Mouse (Mus musculus): ENCODE data around the gene Tsfm. TPM values are rescaled to one million over a fixed set of nuclear protein-coding genes. Genes with fewer than 3 reads are reported as not detected.

Gene Tsfm
- total RNA-seq, 2 experiments from 2014 or later = 31.4 to 36.3 TPM

- DNase-seq (ENCODE audit: low spot score in 2 of 2) = no peak
Observed at GRCm38 (mm10) chr10:127042468-127043115, 12.0 kb upstream of the Tsfm start.

DNA sequence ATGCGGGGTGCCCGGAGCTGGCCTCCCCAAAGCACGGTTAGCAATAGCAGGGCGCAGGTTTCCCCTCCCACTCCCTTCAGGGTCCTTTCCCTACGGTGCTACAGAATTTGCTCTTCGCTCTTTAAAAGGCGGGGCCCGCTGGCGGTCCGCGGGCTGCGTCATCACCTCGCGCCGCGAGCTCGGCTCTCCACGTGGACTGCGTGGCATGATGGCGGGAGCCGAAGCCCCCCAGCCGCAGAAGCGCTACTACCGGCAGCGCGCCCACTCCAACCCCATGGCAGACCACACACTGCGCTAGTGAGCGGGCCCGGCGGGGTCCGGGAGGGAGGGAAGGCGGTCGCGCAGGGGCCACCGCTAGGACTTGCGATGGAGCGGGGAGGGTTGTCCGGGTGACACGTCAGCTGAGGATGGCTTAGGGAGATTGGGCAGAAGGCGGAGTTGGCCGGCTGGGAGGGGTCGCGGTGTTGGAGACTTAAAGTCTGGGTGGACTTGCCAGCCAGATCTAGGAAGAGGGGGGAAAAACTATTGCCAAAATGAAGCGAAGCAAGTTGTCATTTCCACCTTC lies 11.2 kb upstream of the Tsfm start:
- peak; percentile 92 to 93 for DNase-seq (ENCODE audit: low spot score in 2 of 2)

DNA sequence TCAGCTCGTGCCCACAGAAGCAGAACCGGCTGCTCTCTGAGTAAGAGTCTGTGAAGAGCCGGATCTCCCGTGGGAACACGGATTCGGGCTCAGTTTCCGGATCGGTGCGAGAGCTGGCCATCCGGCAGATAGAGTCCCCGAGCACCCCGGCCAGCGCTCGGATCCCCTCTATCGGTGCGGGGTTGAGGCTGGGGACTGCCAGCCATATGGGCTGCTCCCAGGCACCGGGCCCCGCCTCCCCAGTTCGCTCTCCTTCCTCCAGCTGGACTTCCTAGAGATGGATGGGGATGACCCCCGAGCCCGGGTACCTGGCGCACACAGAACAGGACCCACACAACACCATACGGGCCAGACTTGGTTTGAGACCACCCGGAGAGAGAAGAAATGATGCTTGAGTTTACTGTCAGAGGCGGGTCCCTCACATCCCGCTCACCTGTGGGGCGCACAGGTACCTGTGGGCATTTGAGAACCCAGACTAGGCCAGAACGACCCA lies 10.7 kb upstream of the Tsfm start, which contains the start of the genes Mettl1 and Eef1akmt3:
TSS of gene Mettl1 (plus strand) at position 141 of the 493 bp plus-strand sequence.
TSS of gene Eef1akmt3 (minus strand) at position 240 of the 493 bp plus-strand sequence.
- DNase-seq (ENCODE audit: low spot score in 2 of 2) = peak; percentile 49 to 51

GRCm38 (mm10) chr10:127040569-127041214 lies 10.1 kb upstream of the Tsfm start:
- peak; percentile 36 to 52 for DNase-seq (ENCODE audit: low spot score in 2 of 2)

GRCm38 (mm10) chr10:127037641-127038040 lies 7.0 kb upstream of the Tsfm start:
- no peak for DNase-seq (ENCODE audit: low spot score in 2 of 2)

GRCm38 (mm10) chr10:127036273-127036672 lies 5.6 kb upstream of the Tsfm start:
- no peak for DNase-seq (ENCODE audit: low spot score in 2 of 2)

GRCm38 (mm10) chr10:127033301-127033741 lies 2.7 kb upstream of the Tsfm start:
- no peak for DNase-seq (ENCODE audit: low spot score in 2 of 2)

- DNase-seq (ENCODE audit: low spot score in 2 of 2) = no peak
Observed at GRCm38 (mm10) chr10:127018422-127018821, 12.2 kb downstream of the Tsfm start.

DNA sequence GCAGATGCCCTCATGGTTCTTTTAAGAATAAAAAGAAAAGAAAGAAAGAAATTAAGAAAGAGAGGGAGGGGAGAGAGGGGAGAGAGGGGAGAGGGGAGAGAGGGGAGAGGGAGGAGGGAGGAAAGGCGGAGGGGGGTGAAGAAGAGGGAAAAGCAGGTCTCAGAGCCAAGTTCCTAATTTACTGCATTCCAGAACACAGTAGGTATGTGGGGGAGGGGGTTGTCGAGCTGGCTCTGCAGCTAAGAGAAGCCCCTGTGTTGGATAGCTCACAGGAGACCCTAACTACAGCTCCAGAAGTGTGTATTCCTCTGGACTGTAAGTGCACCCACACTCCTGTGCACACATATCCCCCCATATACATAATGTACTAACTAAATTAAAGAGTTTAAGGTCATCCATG lies 13.6 kb downstream of the Tsfm start:
- DNase-seq (ENCODE audit: low spot score in 2 of 2) = no peak

DNA sequence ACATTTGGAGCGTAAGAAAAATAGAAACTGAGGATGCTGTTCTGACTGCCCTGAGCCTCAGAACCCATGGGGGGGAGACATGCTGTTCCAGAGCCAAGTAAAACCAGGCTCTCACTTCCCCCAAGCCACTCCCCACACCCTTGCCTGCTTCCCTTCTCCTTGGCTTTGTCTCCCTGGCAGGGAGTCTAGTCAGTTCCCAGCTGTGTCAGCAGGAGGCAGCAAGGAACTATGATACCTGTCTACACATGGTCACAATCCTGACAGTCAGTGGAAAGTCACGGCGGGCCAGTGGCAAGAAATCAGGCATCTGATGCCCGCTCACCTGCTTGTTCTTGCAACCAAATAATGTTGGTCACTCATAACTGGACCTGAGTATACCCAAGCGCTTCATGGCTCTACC lies 14.2 kb downstream of the Tsfm start:
- no peak for DNase-seq (ENCODE audit: low spot score in 2 of 2)

DNA sequence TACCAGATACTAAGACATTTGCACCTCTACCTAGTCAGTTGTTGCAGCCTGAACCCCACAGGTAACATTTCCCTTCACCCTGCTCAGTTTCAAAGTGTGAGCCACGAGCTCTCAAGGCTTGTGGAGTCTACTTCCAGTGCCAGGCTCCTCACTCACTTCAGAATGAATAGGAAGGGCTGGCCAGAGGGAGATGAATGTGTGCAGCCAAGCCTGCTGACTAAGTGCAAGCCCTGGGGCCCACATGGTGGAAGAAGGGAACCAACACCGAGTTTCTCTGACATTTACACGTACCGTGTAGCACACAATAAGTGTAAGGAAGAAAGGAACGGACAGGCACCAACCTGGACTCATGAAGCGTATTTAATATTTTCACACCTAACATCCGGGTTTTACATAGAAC lies 26.8 kb downstream of the Tsfm start:
- no peak for DNase-seq (ENCODE audit: low spot score in 2 of 2)

DNA sequence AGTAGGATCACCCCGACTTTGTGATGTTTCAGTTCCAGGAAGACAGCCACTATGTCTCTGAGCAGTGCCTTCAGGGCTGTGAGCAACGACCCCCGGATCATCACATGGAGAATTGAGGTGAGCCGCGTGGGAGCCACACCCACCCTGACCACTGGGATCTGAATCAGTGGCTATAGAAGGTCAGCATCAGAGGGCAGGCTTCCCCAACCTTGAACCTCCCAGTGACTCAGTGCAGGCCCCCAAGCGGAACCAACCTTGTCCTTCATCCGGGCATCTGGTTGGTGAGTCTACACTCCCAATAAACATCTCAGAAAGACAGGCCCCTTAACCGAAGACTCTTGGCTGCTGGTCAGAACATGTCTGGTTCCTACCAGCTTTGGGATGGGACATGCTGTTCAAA lies 27.3 kb downstream of the Tsfm start:
- DNase-seq (ENCODE audit: low spot score in 2 of 2) = no peak

- no peak for DNase-seq (ENCODE audit: low spot score in 2 of 2)
Observed at GRCm38 (mm10) chr10:127002765-127003164, 27.9 kb downstream of the Tsfm start.

GRCm38 (mm10) chr10:127002056-127002455 lies 28.6 kb downstream of the Tsfm start:
- DNase-seq (ENCODE audit: low spot score in 2 of 2) = no peak

DNA sequence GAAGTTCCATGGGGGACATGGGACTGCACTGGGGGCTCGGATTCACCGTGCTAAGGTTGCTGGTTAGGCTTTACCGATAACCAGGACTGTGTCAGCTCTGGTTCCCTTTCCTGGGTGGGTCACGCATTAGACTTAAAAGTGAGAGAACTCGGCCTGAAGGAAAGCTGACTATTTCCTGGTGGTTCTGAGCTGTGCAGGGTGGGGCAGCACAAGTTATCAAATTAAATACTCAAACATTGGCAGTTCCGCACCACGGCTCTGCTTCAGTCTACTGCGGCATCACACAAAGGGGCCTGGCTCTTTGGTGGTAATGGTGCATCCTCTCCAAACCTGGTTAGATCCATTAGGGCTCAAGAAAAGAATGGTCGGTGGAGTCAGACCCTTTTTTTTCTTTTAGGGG lies 29.3 kb downstream of the Tsfm start:
- DNase-seq (ENCODE audit: low spot score in 2 of 2) = no peak

DNA sequence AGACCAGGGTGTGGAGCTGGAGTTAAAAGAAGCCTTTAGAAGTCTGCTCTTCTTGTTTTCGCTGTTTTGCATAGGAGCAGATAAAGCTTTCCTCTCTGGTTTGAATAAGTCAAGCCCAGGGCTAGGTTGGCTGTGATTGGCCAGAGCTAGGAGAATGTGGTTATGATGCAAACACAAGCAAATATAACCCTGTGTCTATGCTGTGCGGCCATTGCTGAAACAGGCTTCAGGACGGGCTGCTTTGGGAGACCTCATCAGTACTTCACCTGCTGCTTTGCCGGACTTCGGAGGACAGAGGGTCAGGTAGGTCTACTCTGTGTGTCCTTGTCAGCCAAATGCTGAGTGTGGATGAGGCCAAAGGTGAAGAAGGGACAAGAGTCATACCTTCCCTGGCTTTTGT lies 30.1 kb downstream of the Tsfm start, which contains the start of gene Avil:
TSS of gene Avil (plus strand) at position 181 of the 400 bp plus-strand sequence.
- no peak for DNase-seq (ENCODE audit: low spot score in 2 of 2)

DNA sequence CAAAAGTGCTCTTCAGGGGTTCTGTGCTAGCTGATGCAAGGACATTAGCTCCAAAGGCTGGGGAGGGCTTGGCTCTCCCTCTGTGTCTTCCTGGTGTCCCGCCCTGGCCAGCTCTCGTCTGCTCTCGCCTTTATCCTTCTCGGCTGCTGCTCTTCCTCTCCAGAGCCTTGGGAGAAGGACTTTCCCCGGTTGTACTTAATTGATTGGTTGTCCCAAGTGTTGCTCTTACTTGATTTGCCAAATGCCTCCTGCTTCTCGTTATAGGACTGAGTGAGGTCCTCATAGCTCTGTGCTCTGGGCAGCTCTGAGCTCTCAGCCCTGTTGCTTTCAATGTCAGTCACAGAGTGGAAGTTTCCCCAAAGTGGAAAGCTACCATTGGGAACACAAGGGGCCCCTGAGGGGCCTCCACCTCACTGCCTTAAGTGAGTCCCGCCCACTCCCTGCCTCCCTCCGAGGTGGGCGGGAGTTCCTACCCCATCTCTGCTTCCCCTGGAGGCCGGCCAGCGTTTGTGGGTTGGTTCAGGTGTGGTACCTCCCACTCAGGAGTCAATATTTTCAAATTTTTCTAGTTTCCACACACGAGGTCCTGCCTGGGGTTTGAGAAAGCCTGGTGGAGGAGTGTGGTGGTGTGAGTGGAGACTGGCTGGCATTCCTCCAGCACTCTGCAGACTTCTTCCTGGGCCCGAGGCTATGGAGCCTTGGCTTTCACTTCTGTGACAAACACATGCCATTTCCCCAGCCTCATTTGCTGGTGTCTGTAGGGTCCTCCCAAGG lies 33.1 kb downstream of the Tsfm start:
- no peak for DNase-seq (ENCODE audit: low spot score in 2 of 2)

- no peak for DNase-seq (ENCODE audit: low spot score in 2 of 2)
Observed at GRCm38 (mm10) chr10:126993621-126994020, 37.0 kb downstream of the Tsfm start.

GRCm38 (mm10) chr10:126991676-126992075 lies 39.0 kb downstream of the Tsfm start:
- no peak for DNase-seq (ENCODE audit: low spot score in 2 of 2)

GRCm38 (mm10) chr10:126990313-126991056 lies 40.2 kb downstream of the Tsfm start:
- peak; percentile 93 for DNase-seq (ENCODE audit: low spot score in 2 of 2)

All from layer of hippocampus, postnatal 10 days (tissue).